Mouse (Mus musculus) MEL (cell line): Measurements from ENCODE around the gene Prr19. TPM values are rescaled to one million over a fixed set of nuclear protein-coding genes. Genes with fewer than 3 reads are reported as not detected.

ENCODE experiments used
- DNase-seq: peaks from one replicate; pipeline ENCODE4 v3.0.0; 2011; ENCODE audit warnings: low read depth, low spot score
- H3K27ac ChIP-seq: 2 replicates; pipeline ENCODE4 v1.5.1; 2012; ENCODE audit warnings: low read depth, mild to moderate bottlenecking, control low read depth, low read length, moderate library complexity; ENCODE audit not compliant: control insufficient read depth
- H3K27me3 ChIP-seq, 2 experiments: fragments of 150-350 bp in 1 of 2; sonication (generic) in 1 of 2; 2 replicates each; pipeline ENCODE4 v1.6.1; 2012; ENCODE audit warnings: low read length in 2 of 2, mild to moderate bottlenecking in 2 of 2, improper control_type of control experiment in 1 of 2, moderate library complexity in 1 of 2; ENCODE audit not compliant: insufficient read depth in 2 of 2, control insufficient read depth in 1 of 2
- H3K36me3 ChIP-seq, 2 experiments: 2 replicates each; pipeline ENCODE4 v1.6.1; 2012 to 2014; ENCODE audit warnings: low read length in 2 of 2, improper control_type of control experiment in 1 of 2, inconsistent platforms in 1 of 2, mild to moderate bottlenecking in 1 of 2; ENCODE audit not compliant: insufficient read depth in 2 of 2, control insufficient read depth in 1 of 2
- H3K4me1 ChIP-seq, 2 experiments: fragments of 150-350 bp in 1 of 2; sonication (generic) in 1 of 2; 2 replicates each; pipeline ENCODE4 v1.6.1; 2012; ENCODE audit warnings: low read length in 2 of 2, improper control_type of control experiment in 1 of 2, mild to moderate bottlenecking in 1 of 2; ENCODE audit not compliant: insufficient read depth in 2 of 2, control insufficient read depth in 1 of 2
- H3K4me3 ChIP-seq, 2 experiments: fragments of 150-350 bp in 1 of 2; sonication (generic) in 1 of 2; 2 replicates each; pipeline ENCODE4 v1.5.1; 2012; ENCODE audit warnings: low read depth in 2 of 2, low read length in 2 of 2, mild to moderate bottlenecking in 2 of 2, moderate library complexity in 2 of 2, control low read depth in 1 of 2, improper control_type of control experiment in 1 of 2; ENCODE audit not compliant: control insufficient read depth in 1 of 2, insufficient read depth in 1 of 2
- H3K79me2 ChIP-seq: 2 replicates; pipeline ENCODE4 v1.6.1; 2012; ENCODE audit warnings: mild to moderate bottlenecking, low read length, moderate library complexity; ENCODE audit not compliant: control insufficient read depth, poor library complexity, insufficient read depth
- H3K9ac ChIP-seq: 2 replicates; pipeline ENCODE4 v1.6.1; 2012; ENCODE audit warnings: low read depth, mild to moderate bottlenecking, control low read depth, low read length, moderate library complexity; ENCODE audit not compliant: control insufficient read depth, poor library complexity, severe bottlenecking
- H3K9me3 ChIP-seq: fragments of 150-350 bp; sonication (generic); replicated peaks from 2 replicates; pipeline ENCODE4 v1.6.1; 2012; ENCODE audit warnings: mild to moderate bottlenecking, low read length, improper control_type of control experiment, moderate library complexity; ENCODE audit not compliant: insufficient read depth
- BHLHE40 ChIP-seq: IDR thresholded peaks from 2 replicates; pipeline ENCODE4 v1.6.1; 2012; ENCODE audit warnings: low read depth, mild to moderate bottlenecking, inconsistent platforms, low read length, improper control_type of control experiment, borderline replicate concordance
- CHD1 ChIP-seq: IDR thresholded peaks from 2 replicates; pipeline ENCODE4 v1.6.1; 2012; ENCODE audit warnings: low read depth, mild to moderate bottlenecking, inconsistent platforms, low read length, improper control_type of control experiment
- CTCF ChIP-seq, 3 experiments: IDR thresholded peaks in 2 of 3; conservative IDR thresholded peaks in 1 of 3; 2 replicates each; pipeline ENCODE4 v1.5.1; 2011 to 2012; ENCODE audit warnings: low read length in 3 of 3, low read depth in 2 of 3, mild to moderate bottlenecking in 2 of 3, improper control_type of control experiment in 1 of 3, inconsistent platforms in 1 of 3, mixed read lengths in 1 of 3, moderate library complexity in 1 of 3; ENCODE audit not compliant: control insufficient read depth in 1 of 3, insufficient read depth in 1 of 3, poor library complexity in 1 of 3, severe bottlenecking in 1 of 3
- GATA1 ChIP-seq: IDR thresholded peaks from 2 replicates; pipeline ENCODE4 v1.6.1; 2011; ENCODE audit warnings: low read depth, low read length, improper control_type of control experiment
- HCFC1 ChIP-seq: IDR thresholded peaks from 2 replicates; pipeline ENCODE4 v1.6.1; 2012; ENCODE audit warnings: low read depth, mild to moderate bottlenecking, inconsistent platforms, low read length, improper control_type of control experiment, moderate library complexity
- JUND ChIP-seq: IDR thresholded peaks from 2 replicates; pipeline ENCODE4 v1.6.1; 2011; ENCODE audit warnings: low read depth, mild to moderate bottlenecking, improper control_type of control experiment, low read length
- POLR2AphosphoS5 ChIP-seq: IDR thresholded peaks from 2 replicates; pipeline ENCODE4 v1.6.1; 2012; ENCODE audit warnings: low read depth, borderline replicate concordance, mild to moderate bottlenecking, inconsistent platforms, low read length, moderate library complexity, mixed read lengths
- RAD21 ChIP-seq: IDR thresholded peaks from 2 replicates; pipeline ENCODE4 v1.6.1; 2011; ENCODE audit warnings: mild to moderate bottlenecking, low read depth, low read length, improper control_type of control experiment
- RCOR1 ChIP-seq: IDR thresholded peaks from 2 replicates; pipeline ENCODE4 v1.6.1; 2012; ENCODE audit warnings: low read depth, mild to moderate bottlenecking, inconsistent platforms, low read length, improper control_type of control experiment
- SIN3A ChIP-seq: IDR thresholded peaks from 2 replicates; pipeline ENCODE4 v1.6.1; 2012; ENCODE audit warnings: low read length, improper control_type of control experiment, inconsistent platforms
- SMC3 ChIP-seq: IDR thresholded peaks from 2 replicates; pipeline ENCODE4 v1.6.1; 2011; ENCODE audit warnings: low read depth, low read length, improper control_type of control experiment
- TAL1 ChIP-seq: IDR thresholded peaks from 2 replicates; pipeline ENCODE4 v1.6.1; 2012; ENCODE audit warnings: mild to moderate bottlenecking, inconsistent platforms, low read length, moderate library complexity, mixed read lengths
- TBP ChIP-seq: IDR thresholded peaks from 2 replicates; pipeline ENCODE4 v1.8.0; 2011; ENCODE audit warnings: low read depth, low read length, improper control_type of control experiment
- TCF12 ChIP-seq: IDR thresholded peaks from 2 replicates; pipeline ENCODE4 v1.6.1; 2014; ENCODE audit warnings: low read depth, mild to moderate bottlenecking, inconsistent platforms, low read length, improper control_type of control experiment, moderate library complexity
- UBTF ChIP-seq: IDR thresholded peaks from 2 replicates; pipeline ENCODE4 v1.6.1; 2012; ENCODE audit warnings: low read depth, mild to moderate bottlenecking, inconsistent platforms, low read length, improper control_type of control experiment, moderate library complexity, borderline replicate concordance; ENCODE audit not compliant: insufficient read depth
- USF2 ChIP-seq, 2 experiments: IDR thresholded peaks; 2 replicates each; pipeline ENCODE4 v1.6.1; 2011 to 2012; ENCODE audit warnings: improper control_type of control experiment in 2 of 2, low read length in 2 of 2, borderline replicate concordance in 1 of 2, inconsistent platforms in 1 of 2, low read depth in 1 of 2, mild to moderate bottlenecking in 1 of 2; ENCODE audit not compliant: insufficient read depth in 1 of 2
- ZMIZ1 ChIP-seq: IDR thresholded peaks from 2 replicates; pipeline ENCODE4 v1.6.1; 2012; ENCODE audit warnings: low read depth, mild to moderate bottlenecking, inconsistent platforms, low read length, improper control_type of control experiment, moderate library complexity
- polyA plus RNA-seq, 2 experiments: library from polyadenylated mRNA; stranded (reverse) in 1 of 2; unstranded in 1 of 2; fragments of >175 nt in 1 of 2; fragments of >200 nt in 1 of 2; gene quantifications; 2 replicates each; pipeline versions ENCODE4 v1.2.1 to v1.2.4; 2012; ENCODE audit warnings: low replicate concordance in 2 of 2, low read depth in 1 of 2; ENCODE audit not compliant: insufficient read length in 2 of 2, insufficient read depth in 1 of 2, missing spikeins in 1 of 2
- total RNA-seq: library from RNA; depleted of rRNA; stranded (reverse); fragments of 300-350 nt; gene quantifications from 2 replicates; pipeline ENCODE4 v1.2.3, GENCODE M21; 2012

The Prr19 gene
- total and polyA plus RNA-seq, 3 experiments, result 0.11 TPM; not detected in 2

- H3K36me3 ChIP-seq, result no peaks in the 10 kb centered on the region
- H3K27me3 ChIP-seq, result peaks cover 1 to 2% of the 10 kb centered on the region in 2 experiments; a peak in 3 of 4 replicates
Observed at GRCm38 (mm10) chr7:25306614-25306996, 5.4 kb downstream of the Prr19 start.

DNA sequence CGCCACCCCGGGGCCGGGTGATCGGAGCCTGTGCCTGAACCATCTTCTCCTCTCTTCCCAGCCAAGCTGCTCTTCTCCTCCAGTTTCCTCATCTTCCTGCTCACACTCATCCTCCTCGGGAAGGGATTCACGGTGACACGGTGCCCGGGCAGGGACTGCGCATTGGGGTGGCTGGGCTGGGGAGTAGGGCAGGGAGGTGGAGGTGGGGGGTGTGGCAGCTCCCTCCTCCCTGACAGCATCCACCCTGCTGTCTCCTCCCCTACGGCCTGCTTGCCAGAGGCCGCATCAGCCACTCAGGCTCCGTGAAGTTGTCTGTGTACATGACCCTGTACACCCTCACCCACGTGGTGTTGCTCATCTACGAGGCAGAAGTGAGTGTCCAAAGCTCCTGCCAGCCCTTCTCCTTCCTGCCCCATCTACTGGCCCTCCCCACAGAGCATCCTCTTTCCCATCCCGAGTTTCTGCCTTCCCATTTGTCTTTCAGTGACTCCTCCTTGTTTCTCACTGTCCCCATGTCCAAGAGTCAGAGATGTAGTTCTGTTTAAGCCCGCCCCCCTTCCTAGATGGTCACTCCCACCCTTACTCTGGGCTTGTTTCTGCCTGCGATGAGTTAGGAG lies 7.6 kb downstream of the Prr19 start:
- H3K27ac ChIP-seq, result no peak overlapping the region
- no peaks in the 10 kb centered on the region for H3K36me3 ChIP-seq
- no peaks in the 10 kb centered on the region for H3K4me1 ChIP-seq
- no peaks in the 10 kb centered on the region for H3K79me2 ChIP-seq
- no peak overlapping the region for H3K9ac ChIP-seq
- DNase-seq, result no peak
- H3K27me3 ChIP-seq, result peaks cover 2 to 3% of the 10 kb centered on the region in 2 experiments
- no peak overlapping the region for H3K4me3 ChIP-seq
- no peaks in the 10 kb centered on the region for H3K9me3 ChIP-seq
- TF ChIP-seq ZMIZ1 (no peak), SMC3 (no peak), USF2 (IDR thresholded peaks at IDR 0.05; ENCODE audit: borderline replicate concordance in 1 of 2, insufficient read depth in 1 of 2, low read depth in 1 of 2, low read length in 2 of 2) (no peak), RAD21 (no peak), UBTF (no peak), CTCF (IDR thresholded peaks at IDR 0.05 in 2 of 3, conservative IDR thresholded peaks at IDR 0.05 in 1 of 3; ENCODE audit: control insufficient read depth in 1 of 3, insufficient read depth in 1 of 3, low read depth in 2 of 3, low read length in 3 of 3, poor library complexity in 1 of 3, severe bottlenecking in 1 of 3) (no peak), CHD1 (no peak)

More at GRCm38 (mm10) chr7:25306614-25306996, 5.4 kb downstream of the Prr19 start:
- no peak for TF ChIP-seq SMC3
- no peak for TF ChIP-seq HCFC1
- TF ChIP-seq ZMIZ1, result no peak
- no peak for TF ChIP-seq TCF12
- no peak for TF ChIP-seq RCOR1
- no peak for TF ChIP-seq POLR2AphosphoS5
- no peak for TF ChIP-seq CTCF (IDR thresholded peaks at IDR 0.05 in 2 of 3, conservative IDR thresholded peaks at IDR 0.05 in 1 of 3; ENCODE audit: control insufficient read depth in 1 of 3, insufficient read depth in 1 of 3, low read depth in 2 of 3, low read length in 3 of 3, poor library complexity in 1 of 3, severe bottlenecking in 1 of 3)
- TF ChIP-seq TBP, result no peak
- TF ChIP-seq TAL1, result no peak
- TF ChIP-seq GATA1, result no peak
- no peak for TF ChIP-seq SIN3A
- no peak for TF ChIP-seq BHLHE40
- TF ChIP-seq JUND, result no peak
- no peak overlapping the region for H3K27ac ChIP-seq
- H3K79me2 ChIP-seq, result no peaks in the 10 kb centered on the region
- no peak overlapping the region for H3K4me3 ChIP-seq
- no peak overlapping the region for H3K9ac ChIP-seq
- no peak for DNase-seq
- no peaks in the 10 kb centered on the region for H3K9me3 ChIP-seq
- no peaks in the 10 kb centered on the region for H3K4me1 ChIP-seq
